Mouse (Mus musculus) bone marrow macrophage, adult 2 months (primary cell): Measurements from ENCODE around the gene Ltbp1. TPM values are rescaled to one million over a fixed set of nuclear protein-coding genes. Genes with fewer than 3 reads are reported as not detected.

Experiments used
- H3K27ac ChIP-seq: 2 replicates; pipeline ENCODE4 v1.5.1; 2012; ENCODE audit warnings: low read depth, low read length; ENCODE audit not compliant: insufficient read depth
- H3K4me1 ChIP-seq: 2 replicates; pipeline ENCODE4 v1.6.1; 2012; ENCODE audit warnings: low read length; ENCODE audit not compliant: control insufficient read depth, insufficient read depth
- H3K4me3 ChIP-seq: 2 replicates; pipeline ENCODE4 v1.5.1; 2012; ENCODE audit warnings: mild to moderate bottlenecking, low read length, moderate library complexity; ENCODE audit not compliant: insufficient read depth
- CTCF ChIP-seq: IDR thresholded peaks from 2 replicates; pipeline ENCODE4 v1.5.1; 2012; ENCODE audit warnings: low read depth, mild to moderate bottlenecking, low read length, moderate library complexity
- POLR2A ChIP-seq: IDR thresholded peaks from 2 replicates; pipeline ENCODE4 v1.6.1; 2012; ENCODE audit warnings: mild to moderate bottlenecking, low read depth, low read length, borderline replicate concordance
- polyA plus RNA-seq: library from polyadenylated mRNA; stranded (reverse); fragments of >200 nt; gene quantifications from 2 replicates; pipeline ENCODE4 v1.2.4, GENCODE M21; 2012; ENCODE audit not compliant: missing spikeins, insufficient read depth, insufficient read length

The Ltbp1 gene
- polyA plus RNA-seq, 1 experiment: 3.5 TPM

DNA sequence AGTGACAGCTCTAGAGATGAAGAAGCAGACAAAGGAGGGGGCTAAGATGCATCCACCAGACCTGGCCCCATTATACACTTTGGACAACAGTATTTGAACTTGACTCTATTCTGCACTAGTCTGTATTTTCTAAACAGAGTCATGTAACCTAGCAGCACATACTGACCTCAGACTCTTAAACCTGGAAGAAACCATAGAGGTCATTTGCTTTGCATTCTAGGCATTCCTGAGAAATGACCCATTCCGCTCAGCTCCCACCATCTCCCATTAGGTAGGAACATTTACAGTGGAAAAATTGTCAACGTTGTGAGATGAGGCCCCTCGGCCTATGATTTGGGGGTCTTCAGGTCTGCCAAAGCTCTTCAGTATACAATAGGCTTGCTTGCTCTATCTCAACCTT lies 238.8 kb downstream of the Ltbp1 start:
- no peak overlapping the region for H3K27ac ChIP-seq
- no peaks in the 10 kb centered on the region for H3K4me1 ChIP-seq
- no peak overlapping the region for H3K4me3 ChIP-seq
- TF ChIP-seq POLR2A (no peak), CTCF (no peak)

- Histone ChIP-seq H3K27ac (no peak overlapping the region), H3K4me1 (no peaks in the 10 kb centered on the region), H3K4me3 (no peak overlapping the region)
- TF ChIP-seq CTCF (no peak), POLR2A (no peak)
These were observed 239.7 kb downstream of the Ltbp1 start for GRCm38 (mm10) chr17:75245085-75245484.

- no peak overlapping the region for H3K4me3 ChIP-seq
- no peak overlapping the region for H3K27ac ChIP-seq
- TF ChIP-seq CTCF: no peak
- TF ChIP-seq POLR2A: no peak
- no peaks in the 10 kb centered on the region for H3K4me1 ChIP-seq
These were observed 243.3 kb downstream of the Ltbp1 start for GRCm38 (mm10) chr17:75248632-75249031.

- Histone ChIP-seq H3K4me3 (no peak overlapping the region), H3K27ac (no peak overlapping the region), H3K4me1 (no peaks in the 10 kb centered on the region)
- TF ChIP-seq CTCF (no peak), POLR2A (no peak)
These were observed 245.2 kb downstream of the Ltbp1 start for GRCm38 (mm10) chr17:75250571-75250970.

GRCm38 (mm10) chr17:75251094-75251493 lies 245.7 kb downstream of the Ltbp1 start:
- H3K27ac ChIP-seq: no peak overlapping the region
- no peak for TF ChIP-seq POLR2A
- no peak for TF ChIP-seq CTCF
- H3K4me1 ChIP-seq: no peaks in the 10 kb centered on the region
- H3K4me3 ChIP-seq: no peak overlapping the region

- H3K27ac ChIP-seq: no peak overlapping the region
These were observed 247.2 kb downstream of the Ltbp1 start for GRCm38 (mm10) chr17:75252540-75252939.

DNA sequence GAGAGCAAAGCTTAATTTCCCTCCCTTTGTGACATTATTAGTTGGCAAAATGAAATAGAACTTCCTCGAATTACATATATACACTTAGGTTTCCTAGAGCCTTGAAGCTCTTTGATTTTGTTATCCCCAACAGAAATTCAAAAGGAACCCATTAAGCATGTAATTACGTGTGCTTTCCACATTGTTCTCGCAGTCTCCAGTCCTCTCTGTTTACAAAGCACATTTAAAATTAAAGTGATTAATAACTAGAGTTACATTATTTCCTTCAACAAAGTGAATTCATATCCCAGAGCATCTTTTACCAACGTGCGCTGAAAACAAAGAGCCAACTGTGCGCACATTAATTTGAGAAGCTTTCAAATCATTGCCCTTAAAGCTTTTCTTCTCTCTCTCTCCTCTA lies 249.5 kb downstream of the Ltbp1 start:
- H3K4me1 ChIP-seq: no peaks in the 10 kb centered on the region
- TF ChIP-seq CTCF (no peak), POLR2A (no peak)
- no peak overlapping the region for H3K27ac ChIP-seq
- no peak overlapping the region for H3K4me3 ChIP-seq

More at GRCm38 (mm10) chr17:75252540-75252939, 247.2 kb downstream of the Ltbp1 start:
- TF ChIP-seq CTCF (no peak), POLR2A (no peak)
- Histone ChIP-seq H3K4me3 (no peak overlapping the region), H3K4me1 (no peaks in the 10 kb centered on the region)

DNA sequence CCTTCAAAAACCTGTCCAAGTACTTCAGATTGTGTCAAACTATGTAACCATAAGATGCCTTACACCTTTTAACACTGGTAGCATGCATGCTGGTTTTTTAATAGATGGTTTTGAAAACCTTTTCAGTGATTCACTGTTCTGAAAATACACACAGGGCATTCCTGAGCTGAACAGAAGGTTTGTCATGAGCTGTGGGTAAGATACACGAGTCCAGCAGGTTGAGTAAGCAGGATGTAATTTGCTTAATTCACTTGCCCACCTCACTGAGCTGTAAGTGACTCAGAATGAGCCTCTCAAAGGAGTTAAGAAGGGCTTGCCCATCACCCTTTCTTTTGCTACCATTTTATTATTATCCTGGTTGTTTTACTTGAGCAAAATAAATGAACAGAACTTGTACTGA lies 250.6 kb downstream of the Ltbp1 start:
- TF ChIP-seq POLR2A (no peak), CTCF (no peak)
- Histone ChIP-seq H3K4me3 (no peak overlapping the region), H3K4me1 (no peaks in the 10 kb centered on the region), H3K27ac (no peak overlapping the region)

DNA sequence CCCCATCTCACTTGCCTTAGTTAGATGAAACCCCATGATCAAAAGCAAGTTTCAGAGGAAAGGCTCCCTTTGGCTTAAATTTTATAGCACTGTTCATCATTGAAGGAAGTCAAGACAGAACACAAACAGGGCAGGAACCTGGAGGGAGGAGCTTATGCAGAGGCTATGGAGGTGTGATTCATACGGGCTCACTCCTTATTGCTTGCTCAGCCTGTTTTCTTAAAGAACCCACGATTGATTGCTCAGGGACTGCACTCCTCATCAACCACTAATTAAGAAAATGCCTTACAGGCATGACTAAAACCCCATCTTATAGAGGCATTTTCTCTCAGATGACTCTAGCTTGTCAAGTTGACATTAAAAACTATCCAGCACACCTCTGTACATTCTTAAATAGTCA lies 253.1 kb downstream of the Ltbp1 start:
- H3K27ac ChIP-seq: no peak overlapping the region
- no peak for TF ChIP-seq CTCF
- TF ChIP-seq POLR2A: no peak
- no peaks in the 10 kb centered on the region for H3K4me1 ChIP-seq
- H3K4me3 ChIP-seq: no peak overlapping the region

DNA sequence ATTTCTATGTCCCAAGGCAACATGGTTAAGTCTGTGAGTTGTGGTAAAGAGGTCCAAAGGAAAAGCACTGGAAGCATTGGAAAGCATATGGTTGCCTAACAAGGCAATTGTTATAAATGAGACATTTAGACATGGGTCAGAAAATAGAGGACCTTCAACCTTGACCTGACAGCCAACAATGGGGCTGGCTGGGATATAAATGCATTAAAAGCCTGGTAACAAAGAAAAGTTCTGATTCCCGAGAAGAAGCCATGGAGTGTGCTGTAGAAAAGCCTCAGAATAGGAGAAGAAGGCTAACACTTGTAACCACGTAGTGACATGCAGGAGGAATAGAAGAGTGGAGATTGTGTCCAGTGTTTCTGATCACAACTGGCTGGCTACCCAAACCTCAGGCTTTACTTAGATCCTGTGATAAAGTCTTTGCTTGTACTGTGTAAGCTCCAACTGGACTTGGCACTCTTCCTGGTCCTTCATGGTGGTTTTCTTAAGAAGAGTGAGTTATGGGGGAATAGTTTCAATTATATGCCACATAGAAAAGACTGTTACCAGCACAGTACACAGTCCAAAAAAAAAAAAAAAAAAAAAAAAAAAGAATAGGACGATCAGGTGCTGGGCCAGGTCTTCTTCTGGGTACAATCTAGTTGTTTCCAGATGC lies 258.1 kb downstream of the Ltbp1 start:
- H3K27ac ChIP-seq: no peak overlapping the region
- no peak for TF ChIP-seq CTCF
- TF ChIP-seq POLR2A: no peak
- no peak overlapping the region for H3K4me3 ChIP-seq
- H3K4me1 ChIP-seq: no peaks in the 10 kb centered on the region
